Mouse (Mus musculus) kidney, adult 2 months (tissue): ENCODE data around the gene Trim5. TPM values are rescaled to one million over a fixed set of nuclear protein-coding genes. Genes with fewer than 3 reads are reported as not detected.
A peak's percentile ranks its signal among the peaks of the same experiment; 100 is the strongest.

Experiments used
- DNase-seq: peaks from one replicate; pipeline ENCODE4 v3.0.0; 2021
- H3K27ac ChIP-seq: fragments of 200-500 bp; 2 replicates; pipeline ENCODE4 v1.5.1; 2012; ENCODE audit warnings: low read depth, low read length, control low read depth, inconsistent platforms; ENCODE audit not compliant: insufficient read depth
- H3K27me3 ChIP-seq: fragments of 200-500 bp; replicated peaks from 2 replicates; pipeline ENCODE4 v1.6.1; 2012; ENCODE audit warnings: mild to moderate bottlenecking, moderate library complexity, low read length, inconsistent platforms; ENCODE audit not compliant: control insufficient read depth, insufficient read depth
- H3K36me3 ChIP-seq: fragments of 200-500 bp; 2 replicates; pipeline ENCODE4 v1.6.1; 2012; ENCODE audit warnings: mild to moderate bottlenecking, moderate library complexity, low read length, inconsistent platforms; ENCODE audit not compliant: control insufficient read depth, insufficient read depth
- H3K4me1 ChIP-seq: fragments of 200-500 bp; 2 replicates; pipeline ENCODE4 v1.6.1; 2011; ENCODE audit warnings: low read length; ENCODE audit not compliant: control insufficient read depth, insufficient read depth
- H3K4me3 ChIP-seq: fragments of 200-500 bp; 2 replicates; pipeline ENCODE4 v1.5.1; 2011; ENCODE audit warnings: mild to moderate bottlenecking, low read depth, low read length, control low read depth; ENCODE audit not compliant: insufficient read depth
- CTCF ChIP-seq: fragments of 200-500 bp; conservative IDR thresholded peaks from 2 replicates; pipeline ENCODE4 v1.5.1; 2011; ENCODE audit warnings: low read depth, mild to moderate bottlenecking, control low read depth, low read length, moderate library complexity, mixed read lengths; ENCODE audit not compliant: insufficient read depth, insufficient read length
- POLR2A ChIP-seq: fragments of 200-500 bp; IDR thresholded peaks from one replicate; pipeline ENCODE4 v1.6.1; 2011; ENCODE audit warnings: low read depth, low read length, control low read depth
- WGBS: fragments of 180-500 bp; shearing (Covaris S2); methylation state at CpG from one replicate; pipeline ENCODE4 v1.1.7; 2018; 5-methylcytosine and 5-hydroxymethylcytosine counted together
- polyA plus RNA-seq: library from polyadenylated mRNA; depleted of rRNA; stranded (reverse); fragments of >200 nt; gene quantifications from 2 replicates; pipeline ENCODE4 v1.2.3, GENCODE M21; 2012; rRNA removed

Gene Trim5
- polyA plus RNA-seq, 1 experiment, result 0.42 TPM

- 37% methylated on average over 2 of the region's 2 CpGs for whole genome bisulfite sequencing
- TF ChIP-seq CTCF, result peak; percentile 72
- TF ChIP-seq POLR2A, result no peak
- Histone ChIP-seq H3K27ac (no peak overlapping the region), H3K27me3 (no peaks in the 10 kb centered on the region), H3K4me1 (peaks cover 2% of the 10 kb centered on the region; the same call in 1 of the 2 replicates), H3K4me3 (no peak overlapping the region), H3K36me3 (no peaks in the 10 kb centered on the region)
- peak; percentile 25 for DNase-seq
Measured at GRCm38 (mm10) chr7:104231203-104231602, 56.7 kb downstream of the Trim5 start.

GRCm38 (mm10) chr7:104218701-104219569, 69.0 kb downstream of the Trim5 start, which contains the start of gene Trim6:
Gene Trim6, plus strand, starts transcription at chr7:104218793.
- no peak within 1 kb of the TSS for H3K27ac ChIP-seq
- 6% methylated on average over 37 of the region's 37 CpGs for WGBS
- H3K4me1 ChIP-seq, result no peaks in the 10 kb centered on the region
- peak; percentile 94 for DNase-seq
- peak within 1 kb of the TSS; percentile 44 for H3K4me3 ChIP-seq
- TF ChIP-seq CTCF (no peak), POLR2A (no peak)
- H3K27me3 ChIP-seq, result no peaks in the 10 kb centered on the region
- no peaks in the 10 kb centered on the region for H3K36me3 ChIP-seq

- no peak for DNase-seq
- no peaks in the 10 kb centered on the region for H3K36me3 ChIP-seq
- TF ChIP-seq CTCF (no peak), POLR2A (no peak)
- H3K4me3 ChIP-seq, result no peak overlapping the region
- no peak overlapping the region for H3K27ac ChIP-seq
- WGBS, result 66% methylated on average over 2 of the region's 2 CpGs
- H3K27me3 ChIP-seq, result no peaks in the 10 kb centered on the region
- no peaks in the 10 kb centered on the region for H3K4me1 ChIP-seq
Measured at GRCm38 (mm10) chr7:104217881-104218280, 70.0 kb downstream of the Trim5 start.

- TF ChIP-seq CTCF (no peak), POLR2A (no peak)
- H3K4me1 ChIP-seq, result no peaks in the 10 kb centered on the region
- no peak for DNase-seq
- no peaks in the 10 kb centered on the region for H3K27me3 ChIP-seq
- H3K27ac ChIP-seq, result no peak overlapping the region
- H3K36me3 ChIP-seq, result no peaks in the 10 kb centered on the region
- WGBS, result 38% methylated on average over 1 of the region's 1 CpGs
- H3K4me3 ChIP-seq, result no peak overlapping the region
Measured at GRCm38 (mm10) chr7:104216011-104216535, 71.8 kb downstream of the Trim5 start.

Other genes starting within 250 kb of the Trim5 start
- not detected in 2 replicates for gene Olfr642, start 235.4 kb downstream of the Trim5 start, polyA plus RNA-seq
- gene 4930516K23Rik, start 226.6 kb downstream of the Trim5 start, polyA plus RNA-seq, result not detected in 2 replicates
- not detected in 2 replicates for gene Olfr644, start 216.2 kb downstream of the Trim5 start, polyA plus RNA-seq
- not detected in 2 replicates for gene Olfr645, start 202.6 kb downstream of the Trim5 start, polyA plus RNA-seq
- gene Olfr646, start 183.2 kb downstream of the Trim5 start, polyA plus RNA-seq, result not detected in 2 replicates
- gene Ubqln5, start 158.3 kb downstream of the Trim5 start, polyA plus RNA-seq, result not detected in 2 replicates
- not detected in 2 replicates for gene Olfr643, start 150.7 kb downstream of the Trim5 start, polyA plus RNA-seq
- 0.07 and 0.09 TPM in 2 replicates for gene Ubqln3, start 144.8 kb downstream of the Trim5 start, polyA plus RNA-seq
- gene Ubqlnl, start 137.5 kb downstream of the Trim5 start, polyA plus RNA-seq, result 0.18 TPM in 1 of 2 replicates, not detected in the other
- gene Olfm5, start 123.3 kb downstream of the Trim5 start, polyA plus RNA-seq, result not detected in 2 replicates
- gene Olfr648, start 104.7 kb downstream of the Trim5 start, polyA plus RNA-seq, result not detected in 2 replicates
- not detected in 2 replicates for gene Olfr649, start 92.1 kb downstream of the Trim5 start, polyA plus RNA-seq
- gene Trim6, start 69.3 kb downstream of the Trim5 start, polyA plus RNA-seq, result 0.88 and 1.0 TPM in 2 replicates
- 3.3 and 5.1 TPM in 2 replicates for gene Trim34a, start 43.6 kb downstream of the Trim5 start, polyA plus RNA-seq
- 1.9 and 3.1 TPM in 2 replicates for gene Trim12a, start 27.4 kb upstream of the Trim5 start, polyA plus RNA-seq
- 2.3 TPM in 2 replicates for gene Trim34b, start 41.4 kb upstream of the Trim5 start, polyA plus RNA-seq
- gene Trim12c, start 65.3 kb upstream of the Trim5 start, polyA plus RNA-seq, result 2.4 and 3.4 TPM in 2 replicates
- gene Trim30b, start 81.8 kb upstream of the Trim5 start, polyA plus RNA-seq, result 0.03 and 0.25 TPM in 2 replicates
- 0.09 TPM in 1 of 2 replicates, not detected in the other for gene Trim30c, start 112.7 kb upstream of the Trim5 start, polyA plus RNA-seq
- 2.1 and 4.6 TPM in 2 replicates for gene Trim30a, start 177.1 kb upstream of the Trim5 start, polyA plus RNA-seq
- gene Trim30d, start 219.8 kb upstream of the Trim5 start, polyA plus RNA-seq, result 0.39 and 0.92 TPM in 2 replicates